Mouse (Mus musculus) Patski (cell line): ENCODE measurements around the gene Qprt. TPM values are rescaled to one million over a fixed set of nuclear protein-coding genes. Genes with fewer than 3 reads are reported as not detected.

Experiments
- ATAC-seq: fragments of 100-300 bp; one replicate; pipeline ENCODE4 v1.8.0; 2021
- CTCF ChIA-PET: fragments of 350-600 bp; sonication (Branson Sonifier 250); formaldehyde crosslinking; loops from one replicate; lab custom pipeline; 2022; ENCODE audit warnings: inconsistent platforms; lab: Charles Lee
- POLR2A ChIA-PET: fragments of 350-600 bp; sonication (Branson Sonifier 250); formaldehyde crosslinking; loops from one replicate; lab custom pipeline; 2022; ENCODE audit warnings: antibody characterized with exemption, inconsistent platforms; lab: Charles Lee
- DNase-seq: peaks from one replicate; pipeline ENCODE4 v3.0.0-alpha.2; 2011; ENCODE audit warnings: low read depth, low spot score
- H3K27me3 ChIP-seq: fragments of 371-371 bp; one replicate; pipeline ENCODE4 v1.5.1; 2021
- CTCF ChIP-seq: fragments of 100-300 bp; IDR thresholded peaks from one replicate; pipeline ENCODE4 v1.5.1; 2021
- in situ Hi-C: fragments of 300-500 bp; cut with MboI; formaldehyde crosslinking; loops from 3 replicates; pipeline ENCODE4 v1.11.1; 2018; ENCODE audit warnings: low pct_unique_long_range_greater_than_20kb, mixed read lengths
- polyA plus RNA-seq: library from polyadenylated mRNA; unstranded; gene quantifications from one replicate; pipeline ENCODE4 v1.2.3, GENCODE M21; 2021

Qprt gene
- polyA plus RNA-seq = not detected

GRCm38 (mm10) chr7:127121911-127122270 is at the start of gene Qprt:
Qprt (minus strand) TSS chr7:127122226.
- ATAC-seq (no peak), DNase-seq (no peak)
- in situ Hi-C loops = no loop called here
- no peak for TF ChIP-seq CTCF
- ChIA-PET POLR2A (no interaction called here), CTCF (no interaction called here)
- H3K27me3 ChIP-seq = no peaks in the 10 kb centered on the region

GRCm38 (mm10) chr7:127166501-127166900 is 44.5 kb upstream of the Qprt start:
- H3K27me3 ChIP-seq = no peaks in the 10 kb centered on the region

GRCm38 (mm10) chr7:127165607-127166493 is 43.8 kb upstream of the Qprt start:
- in situ Hi-C loops = no loop called here
- ChIA-PET POLR2A (no interaction called here), CTCF (no interaction called here)
- no peaks in the 10 kb centered on the region for H3K27me3 ChIP-seq
- TF ChIP-seq CTCF = no peak
- ATAC-seq (no peak), DNase-seq (no peak)

More at GRCm38 (mm10) chr7:127166501-127166900, 44.5 kb upstream of the Qprt start:
- TF ChIP-seq CTCF = no peak
- ATAC-seq = no peak
- ChIA-PET CTCF (no interaction called here), POLR2A (no interaction called here)
- DNase-seq = no peak
- in situ Hi-C loops = no loop called here

GRCm38 (mm10) chr7:127164002-127164401 is 42.0 kb upstream of the Qprt start:
- no peak for DNase-seq
- in situ Hi-C loops = no loop called here
- H3K27me3 ChIP-seq = no peaks in the 10 kb centered on the region
- no peak for ATAC-seq
- ChIA-PET POLR2A (no interaction called here), CTCF (no interaction called here)
- TF ChIP-seq CTCF = no peak

GRCm38 (mm10) chr7:127162546-127162945 is 40.5 kb upstream of the Qprt start:
- no peaks in the 10 kb centered on the region for H3K27me3 ChIP-seq
- ATAC-seq (no peak), DNase-seq (no peak)
- CTCF ChIA-PET = no interaction called here
- TF ChIP-seq CTCF = no peak
- POLR2A ChIA-PET = no interaction called here
- in situ Hi-C loops = no loop called here

GRCm38 (mm10) chr7:127157548-127157947 is 35.5 kb upstream of the Qprt start:
- CTCF ChIA-PET = interaction anchor here (1.4 kb wide), 1 partner anchor 12 kb away, joined by 6 read pairs; no protein-coding TSS in a partner anchor
- no peak for TF ChIP-seq CTCF
- H3K27me3 ChIP-seq = no peaks in the 10 kb centered on the region
- ATAC-seq (peak; percentile 47), DNase-seq (peak; percentile 31)
- POLR2A ChIA-PET = no interaction called here
- in situ Hi-C loops = no loop called here

GRCm38 (mm10) chr7:127153477-127153876 is 31.5 kb upstream of the Qprt start:
- CTCF ChIA-PET = interaction anchor here (1.3 kb wide), 1 partner anchor 24 kb away, joined by 4 read pairs; no protein-coding TSS in a partner anchor
- POLR2A ChIA-PET = interaction anchor here (1.4 kb wide), 1 partner anchor 20 kb away, joined by 3 read pairs; no protein-coding TSS in a partner anchor
- no peak for DNase-seq
- ATAC-seq = no peak
- in situ Hi-C loops = no loop called here
- TF ChIP-seq CTCF = no peak
- no peaks in the 10 kb centered on the region for H3K27me3 ChIP-seq

GRCm38 (mm10) chr7:127152464-127152863 is 30.4 kb upstream of the Qprt start:
- no peak for TF ChIP-seq CTCF
- ChIA-PET CTCF (interaction anchor here (0.7 to 1.3 kb wide), 2 partner anchors 23 to 38 kb away, joined by 3 to 4 read pairs; no protein-coding TSS in a partner anchor), POLR2A (no interaction called here)
- in situ Hi-C loops = no loop called here
- no peak for DNase-seq
- ATAC-seq = no peak
- H3K27me3 ChIP-seq = no peaks in the 10 kb centered on the region

- H3K27me3 ChIP-seq = no peaks in the 10 kb centered on the region
- DNase-seq (no peak), ATAC-seq (no peak)
- ChIA-PET POLR2A (interaction anchor here (0.5 kb wide), 1 partner anchor 23 kb away, joined by 4 read pairs; no protein-coding TSS in a partner anchor), CTCF (interaction anchor here (1.1 to 1.7 kb wide), 2 partner anchors 11 to 23 kb away, joined by 4 to 6 read pairs; no protein-coding TSS in a partner anchor)
- in situ Hi-C loops = no loop called here
- no peak for TF ChIP-seq CTCF
These were observed 25.9 kb upstream of the Qprt start for GRCm38 (mm10) chr7:127147901-127148300.

- in situ Hi-C loops = no loop called here
- CTCF ChIA-PET = interaction anchor here (2.3 kb wide), 1 partner anchor 12 kb away, joined by 6 read pairs; no protein-coding TSS in a partner anchor
These were observed 24.2 kb upstream of the Qprt start for GRCm38 (mm10) chr7:127146267-127146603.

More at GRCm38 (mm10) chr7:127146267-127146603, 24.2 kb upstream of the Qprt start:
- H3K27me3 ChIP-seq = no peaks in the 10 kb centered on the region
- POLR2A ChIA-PET = no interaction called here
- DNase-seq (peak; percentile 76), ATAC-seq (peak; percentile 80)
- TF ChIP-seq CTCF = no peak
